Mouse (Mus musculus) ES-CJ7 (cell line): ENCODE measurements at regions not wholly inside any gene's neighbourhood (a gene's known extent, or its start where the extent isn't known, plus 50 kb on each side); places are given as distances from the start of the nearest gene placed in this dataset.
"Not testable (repeated sequence)": the region's sequence is repeated elsewhere in the genome, so short reads cannot be mapped to it uniquely, and the experiment has no call there.

Experiments used
- DNase-seq: peaks from one replicate; pipeline ENCODE4 v3.0.0; 2011; ENCODE audit warnings: low read depth, low spot score

DNA sequence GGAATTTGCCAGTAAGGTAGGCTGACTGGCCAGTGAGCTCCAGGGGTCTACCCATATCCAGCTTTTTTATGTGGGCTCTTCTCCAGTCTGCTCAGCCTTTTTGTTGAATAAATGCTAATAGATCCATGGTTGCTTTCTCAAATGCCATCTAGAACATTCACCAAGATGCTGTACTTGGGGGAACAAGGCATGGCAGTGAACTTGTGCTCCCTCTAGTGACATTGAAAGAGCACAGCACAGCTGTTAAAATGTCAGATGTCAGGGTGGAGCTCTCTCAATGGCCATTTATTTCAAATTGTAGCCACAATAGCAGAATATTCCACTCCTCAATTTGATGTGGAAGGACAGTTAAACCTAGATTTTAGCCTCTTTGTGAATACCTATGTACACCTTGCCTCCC, 86.3 kb downstream of the Kcnk1 start:
- peak; percentile 46 for DNase-seq

DNA sequence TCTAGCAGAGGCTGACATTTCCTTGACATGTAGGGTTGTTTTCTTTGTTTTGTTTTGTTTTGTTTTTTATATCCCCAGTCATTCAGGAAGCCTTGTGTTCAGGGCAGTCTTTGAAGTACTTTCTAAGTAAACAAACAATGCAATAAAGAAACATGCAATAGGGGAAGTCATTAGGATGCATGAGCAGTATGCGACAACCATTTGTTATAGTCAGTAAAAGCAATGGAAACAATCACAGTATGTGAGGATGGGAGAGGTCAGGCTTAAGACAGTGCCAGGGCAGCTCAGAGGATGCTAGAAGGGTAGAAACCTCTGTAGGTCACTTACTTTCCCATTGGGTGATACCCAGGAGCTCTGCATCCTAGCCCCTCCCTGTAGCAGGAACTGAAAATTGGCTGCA, 87.9 kb downstream of the Kcnk1 start:
- DNase-seq, result no peak

DNA sequence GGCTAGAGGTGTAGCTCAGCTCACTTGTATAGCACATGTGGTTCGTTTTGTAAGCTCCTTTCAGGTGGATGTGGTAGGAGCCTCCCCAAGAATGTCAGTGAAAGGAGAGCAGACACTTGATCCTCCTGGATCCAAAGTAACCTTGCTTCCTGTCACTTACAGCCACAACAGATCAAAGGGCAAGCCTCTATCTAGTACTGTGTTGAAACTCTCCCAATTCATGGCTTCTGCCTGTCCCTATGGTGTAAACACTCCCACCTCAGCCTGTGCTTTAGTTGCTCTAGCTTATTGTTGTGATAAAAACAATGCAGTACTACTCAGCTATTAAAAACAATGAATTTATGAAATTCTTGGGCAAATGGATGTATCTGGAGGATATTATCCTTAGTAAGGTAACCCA, 95.8 kb downstream of the Kcnk1 start:
- no peak for DNase-seq

DNA sequence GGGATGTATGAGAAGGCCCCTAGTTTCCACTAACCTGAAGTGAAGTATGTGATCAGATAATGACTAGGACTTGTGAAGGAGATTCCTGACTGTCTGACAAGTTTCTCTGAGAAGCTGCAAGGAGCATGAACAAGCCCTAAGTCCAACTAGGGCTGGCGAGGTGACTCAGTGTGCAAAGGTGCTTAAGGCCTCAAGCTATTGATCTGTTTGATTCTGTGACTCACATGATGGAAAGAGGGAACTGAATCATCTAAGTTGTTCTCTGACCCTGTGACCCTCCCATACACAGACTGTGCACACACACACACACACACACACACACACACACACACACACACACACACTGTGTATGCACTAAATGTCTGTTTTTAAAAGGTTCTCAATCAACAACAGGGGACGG, 99.0 kb downstream of the Kcnk1 start:
- DNase-seq, result no peak

DNA sequence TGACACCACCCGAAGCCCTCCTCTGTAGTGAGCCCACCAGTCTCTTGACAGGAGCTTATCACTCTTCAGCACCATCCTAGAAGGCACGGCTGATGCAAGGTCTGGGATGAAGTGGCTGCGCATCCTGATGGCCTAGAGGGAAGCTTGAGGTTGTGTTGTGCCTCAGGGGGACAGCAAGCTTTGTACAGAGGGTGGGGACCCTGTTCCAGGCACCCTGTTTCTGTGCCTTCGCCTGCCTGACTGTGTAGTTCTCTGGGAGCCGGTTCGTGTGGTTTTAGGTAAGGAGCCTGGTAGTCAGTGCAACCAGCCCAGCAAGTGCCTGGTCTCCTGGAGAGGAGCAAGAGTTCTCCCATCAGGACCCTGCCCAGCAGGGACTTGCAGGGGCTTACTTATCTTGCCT, 101.1 kb downstream of the Kcnk1 start:
- DNase-seq, result no peak

DNA sequence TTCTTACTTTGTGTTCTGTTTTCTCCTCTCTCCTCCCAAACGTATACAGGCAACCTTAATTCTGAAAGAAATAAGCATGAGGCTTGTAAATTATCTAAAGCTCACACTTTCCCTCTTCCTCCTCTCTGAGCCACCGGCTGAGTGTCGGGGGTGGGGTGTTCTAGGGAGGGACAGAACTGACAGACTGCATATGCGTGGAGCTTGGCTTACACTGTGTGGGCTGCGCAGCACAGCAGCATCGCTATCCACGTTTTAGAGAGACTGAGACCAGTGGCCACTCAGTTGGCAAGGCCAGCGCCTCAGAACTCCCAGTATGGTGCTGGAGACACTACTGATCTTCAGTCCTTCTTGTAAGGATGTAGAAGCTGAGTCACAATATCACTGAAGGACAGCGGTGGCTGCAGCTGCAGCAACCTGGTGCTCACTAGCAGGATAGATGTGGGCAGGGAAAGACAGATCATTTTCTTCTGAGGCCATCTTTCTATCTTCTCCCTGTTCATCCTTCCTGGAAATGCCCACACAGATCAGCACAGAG, 101.7 kb downstream of the Kcnk1 start:
- DNase-seq, result no peak

DNA sequence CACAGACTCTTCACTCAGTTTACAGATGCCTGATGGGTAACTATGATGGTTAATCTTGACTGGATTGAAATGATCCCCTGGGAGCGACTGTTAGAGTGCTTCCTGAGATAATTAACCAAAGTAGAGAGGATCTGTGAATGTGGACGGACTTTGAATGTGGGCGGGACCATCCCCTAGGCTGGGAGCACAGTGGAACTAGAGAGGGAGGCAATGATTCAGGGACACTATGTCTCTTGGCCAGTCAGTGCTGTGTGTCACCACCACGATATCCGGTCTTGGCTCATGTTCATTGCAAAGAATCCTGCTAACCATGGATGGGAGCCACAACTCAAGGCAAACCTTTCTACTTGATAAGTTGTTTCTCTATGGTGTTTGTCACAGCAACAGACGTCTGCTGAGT, 103.9 kb downstream of the Kcnk1 start:
- no peak for DNase-seq

DNA sequence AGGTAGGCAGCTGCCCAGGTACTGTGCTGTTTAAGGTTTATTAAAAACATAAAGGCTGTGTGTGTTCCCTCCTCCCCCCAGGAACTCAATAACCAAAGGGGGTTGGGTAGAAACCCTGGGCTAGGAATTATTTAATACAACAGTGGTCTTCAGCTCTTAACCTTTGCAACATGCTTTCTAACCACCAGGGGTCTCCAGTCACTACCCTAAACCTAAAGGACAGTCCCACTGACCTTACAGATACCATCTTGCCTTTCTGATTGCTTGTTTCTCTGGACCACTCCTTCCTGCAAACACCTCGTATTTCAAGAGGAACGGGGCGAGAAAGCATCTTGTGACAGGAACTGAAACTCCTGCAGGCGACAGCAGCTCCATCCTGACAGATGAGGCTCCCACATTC, 104.9 kb downstream of the Kcnk1 start:
- peak; percentile 46 for DNase-seq

DNA sequence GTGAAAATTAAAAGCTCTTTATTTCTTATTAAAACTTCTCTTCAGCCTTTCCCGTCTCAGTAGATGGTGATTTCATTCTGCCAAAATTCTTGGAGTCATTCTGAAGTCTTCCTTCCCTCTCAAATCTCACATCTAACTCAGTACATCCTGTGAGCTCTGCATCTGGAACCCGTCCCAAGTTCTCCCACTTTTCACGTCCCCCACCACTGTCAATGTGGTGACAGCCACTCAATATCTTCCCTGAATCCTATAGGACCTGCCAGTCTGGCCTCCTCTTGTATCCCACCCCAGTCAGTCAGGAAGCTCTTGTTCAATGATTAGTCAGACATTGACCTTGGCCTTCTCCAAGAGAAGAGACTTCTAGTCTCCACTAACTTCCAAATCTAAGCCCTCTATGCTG, 110.1 kb downstream of the Kcnk1 start:
- DNase-seq, result no peak

DNA sequence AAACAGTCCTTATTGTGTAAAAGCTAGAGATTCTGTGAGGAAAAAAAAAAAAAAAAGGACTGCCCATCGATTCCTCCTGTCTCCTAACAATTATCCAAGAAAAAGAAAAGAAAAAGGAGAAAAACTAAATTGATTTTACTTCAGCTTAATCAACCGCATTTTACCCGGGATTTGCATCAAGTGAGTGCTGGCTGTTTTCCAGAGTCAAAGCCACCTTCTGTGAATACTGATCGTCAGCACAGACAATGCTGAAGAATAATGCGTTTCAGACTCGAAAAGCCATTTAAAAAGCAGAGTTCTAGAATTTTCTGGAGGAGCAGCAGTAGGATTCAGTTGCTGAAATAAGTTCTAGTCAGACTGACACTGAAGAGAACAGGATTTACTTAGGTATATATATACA, 131.1 kb downstream of the Kcnk1 start:
- DNase-seq, result no peak

DNA sequence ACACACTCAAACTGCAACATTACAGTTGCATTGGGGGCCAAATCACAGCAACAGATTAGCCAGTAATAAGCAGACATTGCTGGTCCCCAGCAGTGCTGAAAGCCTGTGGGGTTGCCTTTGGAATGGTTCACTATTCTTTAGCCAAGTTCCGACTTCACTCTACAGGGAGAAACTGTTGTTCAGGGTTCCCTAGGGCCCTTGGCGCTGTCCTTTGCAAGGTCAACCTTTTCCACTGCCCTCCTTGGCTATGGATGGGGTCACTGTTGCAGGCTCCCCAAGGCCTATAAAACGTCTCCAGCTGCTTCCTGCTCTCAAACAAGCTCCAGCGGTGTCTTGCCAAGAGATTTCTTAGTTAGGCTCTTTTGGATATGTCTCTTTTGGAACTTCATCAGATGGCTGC, 137.1 kb downstream of the Kcnk1 start:
- no peak for DNase-seq

DNA sequence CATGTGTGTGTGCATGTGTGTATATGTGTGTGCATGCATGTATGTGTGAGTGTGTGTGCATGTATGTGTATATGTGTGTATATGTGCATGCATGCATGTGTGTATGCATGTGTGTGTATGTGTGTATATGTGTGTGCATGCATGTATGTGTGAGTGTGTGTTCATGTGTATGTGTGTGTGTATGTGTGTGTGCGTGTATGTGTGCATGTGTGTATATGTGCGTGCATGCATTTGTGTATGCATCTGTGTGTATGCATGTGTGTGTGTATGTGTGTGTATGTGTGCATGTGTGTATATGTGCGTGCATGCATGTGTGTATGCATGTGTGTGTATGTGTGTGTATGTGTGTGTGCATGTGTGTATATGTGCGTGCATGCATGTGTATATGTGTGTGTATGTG, 137.9 kb downstream of the Kcnk1 start:
- not testable (repeated sequence) for DNase-seq

DNA sequence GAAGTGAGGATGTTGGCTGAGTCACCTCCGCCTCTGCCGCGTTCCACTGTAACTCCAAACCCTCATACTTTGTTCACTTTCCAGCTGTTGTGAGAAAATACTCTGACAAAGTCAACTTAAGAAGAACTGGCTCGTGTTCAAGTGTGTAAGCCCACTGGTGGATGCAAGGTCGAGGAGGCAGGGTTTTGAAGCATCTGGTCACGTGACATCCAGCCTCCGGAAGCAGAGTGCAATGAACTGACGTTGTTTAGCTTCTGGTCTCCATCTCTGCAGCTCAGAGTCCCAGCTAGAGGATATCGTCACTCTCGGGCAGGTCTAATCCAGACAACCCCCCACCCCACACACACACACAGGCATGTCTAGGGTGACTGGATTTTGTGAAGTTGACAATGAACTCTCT, 140.1 kb downstream of the Kcnk1 start:
- DNase-seq, result no peak

DNA sequence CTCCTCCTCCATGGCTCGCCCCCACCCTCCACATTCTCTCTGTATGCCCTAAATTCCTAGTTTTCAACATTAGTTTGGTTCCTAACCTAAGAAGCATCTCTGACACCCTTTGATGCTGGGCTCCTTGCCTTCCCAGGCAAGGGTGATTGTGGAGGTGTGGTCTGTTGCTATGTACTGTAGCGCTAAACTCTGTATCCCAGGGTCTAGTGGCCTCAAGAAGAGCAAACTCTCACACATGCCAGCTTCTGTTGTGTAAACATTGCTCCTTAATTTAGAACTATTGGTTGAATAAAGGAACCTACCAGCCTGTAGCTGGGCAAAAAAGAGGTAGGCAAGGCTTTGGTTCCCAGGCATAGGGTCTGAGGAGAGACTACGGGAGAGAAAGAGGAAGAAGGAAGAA, 140.6 kb downstream of the Kcnk1 start:
- no peak for DNase-seq

DNA sequence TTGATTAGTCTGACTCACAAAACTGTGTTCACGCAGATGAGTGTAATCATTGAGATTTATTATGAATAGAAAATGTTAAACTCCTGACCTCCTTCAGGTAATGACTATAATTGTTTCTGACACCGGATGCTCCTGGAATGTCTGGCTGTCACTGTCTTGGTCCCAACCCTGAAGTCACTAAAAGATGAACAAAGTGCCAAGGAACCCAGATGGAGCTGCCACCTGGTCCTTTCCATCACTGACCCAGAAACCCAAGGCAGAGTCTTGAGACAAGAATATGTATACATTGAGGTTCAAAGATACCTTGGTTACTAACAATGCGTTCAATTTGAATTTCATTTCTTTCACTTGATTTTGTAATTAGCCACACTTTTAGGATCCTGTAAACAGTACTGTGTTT, 142.0 kb downstream of the Kcnk1 start:
- no peak for DNase-seq

DNA sequence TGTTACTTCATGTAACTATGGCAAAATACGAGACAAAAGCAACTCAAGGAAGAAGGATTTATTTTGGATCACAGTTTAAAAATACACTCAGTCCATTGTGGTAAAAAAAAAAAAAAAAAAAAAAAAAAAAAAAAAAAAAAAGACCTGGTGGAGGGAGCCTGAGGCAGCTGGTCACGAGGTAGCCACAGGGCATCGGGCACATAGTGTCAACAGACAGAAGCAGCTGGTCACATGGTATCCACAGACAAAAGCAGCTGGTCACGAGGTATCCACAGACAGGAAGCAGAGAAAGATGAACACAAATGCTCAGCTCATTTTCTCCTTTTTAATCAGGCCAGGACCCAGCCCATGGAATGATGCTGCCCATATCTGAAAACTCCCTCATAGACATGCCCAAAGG, 142.5 kb downstream of the Kcnk1 start:
- no peak for DNase-seq

DNA sequence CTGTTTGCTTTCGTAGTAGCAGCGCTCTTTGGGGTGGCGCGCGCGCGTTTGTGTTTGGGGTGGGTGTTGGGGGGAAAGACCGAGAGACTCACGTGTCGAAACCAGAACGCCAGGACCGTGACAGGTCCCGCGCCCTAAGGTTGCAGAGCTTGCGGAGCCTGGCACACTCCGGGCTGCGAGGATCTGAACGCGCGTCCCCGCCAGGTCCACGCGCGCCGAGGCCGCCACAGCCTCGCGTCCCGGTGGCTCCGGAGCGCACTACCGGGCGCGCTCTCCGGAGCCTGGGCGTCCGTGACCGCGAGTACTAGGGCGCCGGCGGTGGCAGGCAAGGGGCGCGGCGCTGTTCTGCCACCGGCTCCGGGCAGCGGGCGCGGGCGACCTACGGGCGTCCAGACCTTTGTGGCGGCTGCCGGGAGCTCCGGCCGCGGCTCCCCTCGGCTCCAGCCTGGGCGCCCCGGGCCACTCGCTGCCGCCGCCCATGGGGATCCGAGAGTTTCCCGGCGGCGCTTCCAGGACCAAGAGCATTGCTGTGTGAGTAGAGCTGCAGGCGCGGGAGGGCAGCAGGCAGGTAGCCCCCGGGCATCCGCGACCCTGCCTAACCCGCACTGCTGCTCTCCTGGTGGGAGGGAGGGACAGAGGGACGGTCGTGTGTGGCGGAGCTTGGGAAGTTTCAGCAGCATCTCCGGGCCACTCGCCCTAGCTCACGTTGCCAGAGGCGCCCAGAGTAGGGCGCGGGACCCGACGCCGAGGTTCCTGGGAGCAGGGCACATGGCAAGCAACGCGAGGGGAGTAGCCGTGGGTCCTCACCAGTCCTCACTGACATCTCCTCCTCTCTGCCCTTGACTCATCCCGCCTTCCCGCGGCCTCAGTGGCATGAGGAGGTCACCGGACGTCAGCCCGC, 143.9 kb downstream of the Kcnk1 start:
- peak; percentile 26 for DNase-seq

DNA sequence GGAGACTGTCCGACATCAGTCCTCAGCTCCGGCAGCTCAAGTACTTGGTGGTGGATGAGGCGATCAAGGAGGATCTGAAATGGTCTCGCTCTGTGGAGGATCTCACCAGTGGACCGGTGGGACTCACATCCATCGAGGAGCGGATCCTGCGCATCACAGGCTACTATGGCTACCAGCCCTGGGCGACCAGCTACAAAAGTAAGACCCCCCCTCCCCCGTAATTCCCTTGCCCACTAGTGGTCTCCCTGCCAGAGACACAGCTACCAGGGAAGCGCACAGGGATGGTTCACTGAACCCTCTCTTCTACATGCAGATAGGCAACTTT, 144.5 kb downstream of the Kcnk1 start:
- DNase-seq, result peak; percentile 9

DNA sequence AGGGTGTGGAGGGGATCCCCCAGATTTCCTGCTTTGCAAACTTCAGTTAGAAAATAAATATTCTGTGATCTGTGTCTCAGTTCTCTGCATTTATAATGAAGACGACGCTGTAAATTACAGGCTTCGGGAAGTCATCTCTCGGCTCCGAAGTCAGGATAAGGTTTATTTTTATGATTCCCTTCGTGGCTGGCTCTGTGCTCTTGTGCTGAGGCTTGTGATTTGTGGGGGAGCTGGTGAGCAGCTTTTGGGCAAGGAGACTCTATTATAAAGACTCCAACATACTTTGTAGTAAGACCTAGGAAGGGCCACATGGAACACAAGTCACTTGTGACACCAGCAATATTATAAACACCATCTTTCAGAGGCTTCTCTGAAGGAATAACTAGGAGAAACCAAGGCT, 146.0 kb downstream of the Kcnk1 start:
- DNase-seq, result no peak

DNA sequence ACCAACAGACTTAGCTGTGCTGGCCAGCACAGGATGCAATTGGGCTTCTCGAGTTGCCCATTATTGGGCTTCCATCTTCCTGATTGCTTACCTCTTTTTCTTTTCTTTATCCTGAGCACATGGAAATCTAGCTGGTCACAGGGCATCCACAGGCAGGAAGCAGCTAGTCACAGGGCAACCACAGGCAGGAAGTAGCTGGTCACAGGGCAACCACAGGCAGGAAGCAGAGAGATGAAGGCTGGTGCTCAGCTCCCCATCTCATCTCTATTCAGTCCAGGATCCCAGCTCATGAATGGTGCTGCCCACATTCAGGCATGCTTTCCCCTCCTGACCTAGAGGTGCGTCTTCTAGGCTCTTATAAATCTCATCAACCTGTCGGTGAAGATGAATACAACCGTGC, 146.8 kb upstream of the Slc35f3 start:
- DNase-seq, result no peak

DNA sequence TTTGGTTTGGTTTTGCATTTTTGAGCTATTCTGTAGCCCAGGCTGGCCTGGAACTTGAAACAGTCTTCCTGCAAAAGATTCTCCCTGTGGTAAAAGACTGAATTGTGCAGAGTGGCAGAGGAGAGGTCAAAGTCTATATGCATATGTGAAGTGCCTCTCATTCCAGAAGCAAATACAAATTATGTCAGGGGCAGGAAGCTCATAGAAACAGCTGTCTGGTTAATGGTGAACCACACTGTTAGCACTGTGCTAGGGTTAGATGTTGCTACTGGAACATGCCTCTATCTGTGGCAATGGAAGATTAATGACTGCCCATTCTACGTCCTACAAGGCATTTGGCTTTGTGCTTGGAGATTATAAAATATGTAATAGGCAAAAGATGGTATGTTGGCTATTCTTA, 144.4 kb upstream of the Slc35f3 start:
- no peak for DNase-seq

DNA sequence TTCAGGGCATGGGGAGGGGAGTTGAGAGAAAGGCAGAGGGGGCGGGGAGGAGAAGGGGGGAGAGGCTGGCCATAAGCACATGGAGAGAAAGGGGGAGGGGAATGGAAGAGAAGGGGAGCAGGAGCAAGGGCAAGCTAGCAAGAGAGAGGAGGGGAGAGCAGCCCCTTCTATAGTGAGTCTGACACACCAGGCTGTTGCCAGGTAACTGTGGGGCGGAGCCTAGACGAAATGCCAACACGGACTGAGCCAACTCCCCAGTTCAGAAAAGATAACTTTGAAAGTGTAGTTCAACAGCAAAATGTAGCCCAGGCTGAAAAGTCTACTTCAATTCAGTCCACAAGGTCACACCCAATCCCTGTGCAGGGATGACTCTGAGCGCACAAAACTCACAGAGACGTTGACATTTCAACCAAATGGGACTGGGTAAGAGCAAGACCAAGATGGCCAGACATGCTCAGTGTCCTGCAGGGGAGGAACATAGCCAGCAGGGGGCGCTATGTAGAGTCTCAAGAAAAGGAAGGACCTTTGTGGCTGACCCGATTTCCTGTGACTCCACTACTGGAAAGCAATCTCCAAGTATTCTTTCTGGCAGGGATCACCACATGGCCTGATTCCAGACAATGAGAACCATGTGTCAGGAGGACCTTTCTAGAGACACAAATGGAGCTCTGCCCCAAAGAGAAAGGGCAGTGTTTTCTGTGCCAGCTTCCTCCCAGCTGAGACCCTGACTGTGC, 140.7 kb upstream of the Slc35f3 start:
- peak; percentile 72 for DNase-seq

DNA sequence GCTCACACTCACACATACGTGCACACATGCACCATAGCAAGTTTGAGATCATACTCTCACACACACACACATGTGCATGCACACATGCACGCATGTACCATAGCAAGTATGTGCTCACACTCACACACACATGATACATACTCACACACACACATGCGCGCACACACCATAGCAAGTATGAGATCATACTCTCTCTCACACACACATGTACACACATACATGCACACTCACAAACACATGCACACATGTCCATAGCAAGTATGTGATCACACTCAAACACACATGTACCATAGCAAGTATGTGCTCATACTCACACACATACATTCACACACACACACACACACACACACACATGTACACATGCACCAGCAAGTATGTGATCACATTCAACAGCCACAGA, 138.9 kb upstream of the Slc35f3 start:
- DNase-seq, result no peak
